Mouse (Mus musculus) retina, postnatal 1 day (tissue): ENCODE measurements at regions not wholly inside any gene's neighbourhood (a gene's known extent, or its start where the extent isn't known, plus 50 kb on each side); places are given as distances from the start of the nearest gene placed in this dataset.

Source experiments
- DNase-seq: peaks from one replicate; pipeline ENCODE4 v3.0.0-alpha.2; 2012

- no peak for DNase-seq
Measured at GRCm38 (mm10) chr17:61520087-61520486, 1361.0 kb downstream of the Efna5 start.

- DNase-seq: no peak
Measured at GRCm38 (mm10) chr17:61515059-61515458, 1366.1 kb downstream of the Efna5 start.

- DNase-seq: peak; percentile 6
Measured at GRCm38 (mm10) chr17:61513433-61513832, 1367.7 kb downstream of the Efna5 start.

- DNase-seq: no peak
Measured at GRCm38 (mm10) chr17:61495261-61495660, 1385.9 kb downstream of the Efna5 start.

GRCm38 (mm10) chr17:61477457-61477856 lies 1403.7 kb downstream of the Efna5 start:
- no peak for DNase-seq

GRCm38 (mm10) chr17:61474405-61474804 lies 1406.7 kb downstream of the Efna5 start:
- no peak for DNase-seq

GRCm38 (mm10) chr17:61452943-61453342 lies 1428.2 kb downstream of the Efna5 start:
- DNase-seq: no peak

GRCm38 (mm10) chr17:61426846-61427245 lies 1454.3 kb downstream of the Efna5 start:
- no peak for DNase-seq
